Mouse (Mus musculus): Measurements from ENCODE around the gene Cdkl1.

Gene Cdkl1

GRCm38 (mm10) chr12:69783247-69784025, 7.6 kb downstream of the Cdkl1 start:
- in situ Hi-C loops (cut with MboI; ENCODE audit: low sequenced_read_pairs) = no loop called here

DNA sequence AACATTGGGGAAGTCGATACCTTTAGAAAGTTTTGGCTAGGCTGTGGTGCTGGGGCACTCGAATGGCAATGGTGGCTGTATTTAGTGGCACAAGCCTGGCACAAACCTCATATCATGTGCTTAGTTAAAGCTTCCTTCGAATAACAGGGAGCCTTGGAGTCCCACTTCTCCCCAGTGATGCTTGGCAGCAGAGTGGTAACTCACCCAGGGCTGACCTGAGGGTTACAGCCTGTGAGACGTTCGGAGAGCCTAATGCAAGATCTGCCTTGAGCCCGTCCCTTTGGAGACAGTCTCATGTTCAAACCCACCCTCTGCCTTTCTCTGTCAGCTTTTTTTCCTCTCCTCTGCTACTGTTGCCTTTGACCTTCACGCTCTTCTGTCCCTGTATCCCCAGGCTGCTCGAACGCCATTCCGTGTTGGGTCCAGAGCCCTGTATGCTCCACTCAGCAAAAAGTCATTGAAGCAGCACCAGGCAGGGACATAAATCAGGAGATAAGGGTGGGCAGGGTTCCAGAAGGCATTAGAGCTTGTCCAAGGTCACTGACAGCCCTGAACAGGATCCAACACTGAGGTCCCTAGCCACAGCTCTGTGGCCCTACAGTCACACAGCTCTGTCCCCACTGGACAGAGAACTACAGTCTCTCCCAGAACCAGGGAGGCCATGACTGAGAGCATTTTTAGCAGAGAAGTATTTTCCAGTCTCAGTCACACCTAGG, 9.0 kb downstream of the Cdkl1 start:
- in situ Hi-C loops (cut with MboI; ENCODE audit: low sequenced_read_pairs) = no loop called here

- in situ Hi-C loops (cut with MboI; ENCODE audit: low sequenced_read_pairs) = no loop called here
Observed at GRCm38 (mm10) chr12:69781480-69781879, 9.6 kb downstream of the Cdkl1 start.

GRCm38 (mm10) chr12:69777957-69778356, 13.1 kb downstream of the Cdkl1 start:
- in situ Hi-C loops (cut with MboI; ENCODE audit: low sequenced_read_pairs) = no loop called here

GRCm38 (mm10) chr12:69777341-69777730, 13.7 kb downstream of the Cdkl1 start:
- in situ Hi-C loops (cut with MboI; ENCODE audit: low sequenced_read_pairs) = no loop called here

- in situ Hi-C loops (cut with MboI; ENCODE audit: low sequenced_read_pairs) = no loop called here
Observed at GRCm38 (mm10) chr12:69776607-69777340, 14.3 kb downstream of the Cdkl1 start.

- in situ Hi-C loops (cut with MboI; ENCODE audit: low sequenced_read_pairs) = no loop called here
Observed at GRCm38 (mm10) chr12:69768841-69769240, 22.2 kb downstream of the Cdkl1 start.

DNA sequence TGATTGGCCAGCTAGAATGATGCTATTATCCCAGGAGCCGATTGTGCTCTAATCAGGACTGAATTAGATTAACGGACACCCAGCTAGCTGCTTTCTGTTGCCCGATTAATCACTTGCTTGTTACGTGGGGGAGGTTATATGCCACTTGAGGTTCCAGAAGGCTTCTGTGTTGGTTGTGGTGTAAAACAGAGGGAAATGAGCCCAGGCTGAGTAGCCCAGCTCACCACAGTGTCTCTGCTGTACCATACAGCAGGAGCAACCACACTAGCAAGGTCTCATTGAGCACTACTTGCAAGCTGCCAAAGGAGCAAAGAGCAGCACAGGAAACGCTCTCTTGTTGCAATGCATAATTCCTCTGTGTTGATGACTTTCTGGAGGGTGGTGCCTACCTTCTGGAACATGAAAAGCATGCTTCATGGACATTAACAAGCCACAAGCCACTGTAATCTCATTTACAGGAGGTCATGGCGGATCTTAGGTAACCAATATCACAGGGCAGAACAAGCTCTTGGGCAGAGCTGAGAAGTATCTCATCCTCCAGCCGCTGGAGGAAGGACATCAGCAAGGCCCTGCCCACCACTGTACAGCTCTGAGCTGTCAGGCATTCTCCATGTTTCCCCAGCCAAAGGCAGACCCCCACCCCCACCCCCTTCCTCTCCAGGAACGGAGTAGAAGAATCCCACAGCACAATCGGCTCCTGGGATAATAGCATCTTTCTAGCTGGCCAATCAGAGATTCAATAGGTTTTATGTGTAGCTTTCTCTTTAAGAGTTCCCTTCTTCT, 23.4 kb downstream of the Cdkl1 start:
- in situ Hi-C loops (cut with MboI; ENCODE audit: low sequenced_read_pairs) = no loop called here

DNA sequence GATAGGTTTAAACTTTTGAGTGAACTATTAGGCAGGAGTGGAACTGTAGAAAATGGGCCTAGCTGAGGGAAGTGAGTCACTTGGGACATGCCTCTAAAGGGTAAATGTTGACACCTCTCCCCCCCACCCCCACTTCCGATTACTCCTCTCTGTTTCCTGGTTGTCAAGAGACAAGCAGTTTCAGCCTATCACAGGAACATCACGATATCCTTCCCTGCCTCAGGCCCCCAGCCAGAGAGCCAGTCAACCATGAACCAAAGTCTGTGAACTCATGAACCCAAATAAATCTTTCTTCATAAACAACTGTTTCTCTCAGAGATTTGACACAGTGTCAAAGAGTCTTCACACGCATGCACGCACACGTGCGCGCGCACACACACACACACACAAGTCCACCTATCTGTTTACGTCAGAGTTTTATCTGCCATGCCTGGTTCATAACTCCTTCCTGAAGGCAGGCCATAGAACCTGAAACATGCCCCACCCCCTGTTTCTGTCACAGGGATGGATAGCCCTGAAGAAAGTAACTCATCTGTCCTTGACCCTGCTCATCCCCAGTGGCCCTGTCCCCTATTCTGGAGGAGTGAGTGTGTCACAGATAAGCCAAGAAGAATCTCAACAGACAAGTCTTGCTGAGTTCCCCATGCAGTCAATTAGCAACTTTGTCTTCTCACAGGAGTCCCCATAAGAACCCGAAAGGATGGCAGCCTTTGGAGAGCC, 24.7 kb downstream of the Cdkl1 start:
- in situ Hi-C loops (cut with MboI; ENCODE audit: low sequenced_read_pairs) = no loop called here

- in situ Hi-C loops (cut with MboI; ENCODE audit: low sequenced_read_pairs) = no loop called here
Observed at GRCm38 (mm10) chr12:69765543-69765942, 25.5 kb downstream of the Cdkl1 start.

GRCm38 (mm10) chr12:69761603-69762002, 29.5 kb downstream of the Cdkl1 start:
- in situ Hi-C loops (cut with MboI; ENCODE audit: low sequenced_read_pairs) = no loop called here

- in situ Hi-C loops (cut with MboI; ENCODE audit: low sequenced_read_pairs) = no loop called here
Observed at GRCm38 (mm10) chr12:69760743-69761406, 30.2 kb downstream of the Cdkl1 start.

GRCm38 (mm10) chr12:69760014-69760413, 31.1 kb downstream of the Cdkl1 start:
- in situ Hi-C loops (cut with MboI; ENCODE audit: low sequenced_read_pairs) = no loop called here

- in situ Hi-C loops (cut with MboI; ENCODE audit: low sequenced_read_pairs) = no loop called here
Observed at GRCm38 (mm10) chr12:69759267-69759885, 31.7 kb downstream of the Cdkl1 start.

DNA sequence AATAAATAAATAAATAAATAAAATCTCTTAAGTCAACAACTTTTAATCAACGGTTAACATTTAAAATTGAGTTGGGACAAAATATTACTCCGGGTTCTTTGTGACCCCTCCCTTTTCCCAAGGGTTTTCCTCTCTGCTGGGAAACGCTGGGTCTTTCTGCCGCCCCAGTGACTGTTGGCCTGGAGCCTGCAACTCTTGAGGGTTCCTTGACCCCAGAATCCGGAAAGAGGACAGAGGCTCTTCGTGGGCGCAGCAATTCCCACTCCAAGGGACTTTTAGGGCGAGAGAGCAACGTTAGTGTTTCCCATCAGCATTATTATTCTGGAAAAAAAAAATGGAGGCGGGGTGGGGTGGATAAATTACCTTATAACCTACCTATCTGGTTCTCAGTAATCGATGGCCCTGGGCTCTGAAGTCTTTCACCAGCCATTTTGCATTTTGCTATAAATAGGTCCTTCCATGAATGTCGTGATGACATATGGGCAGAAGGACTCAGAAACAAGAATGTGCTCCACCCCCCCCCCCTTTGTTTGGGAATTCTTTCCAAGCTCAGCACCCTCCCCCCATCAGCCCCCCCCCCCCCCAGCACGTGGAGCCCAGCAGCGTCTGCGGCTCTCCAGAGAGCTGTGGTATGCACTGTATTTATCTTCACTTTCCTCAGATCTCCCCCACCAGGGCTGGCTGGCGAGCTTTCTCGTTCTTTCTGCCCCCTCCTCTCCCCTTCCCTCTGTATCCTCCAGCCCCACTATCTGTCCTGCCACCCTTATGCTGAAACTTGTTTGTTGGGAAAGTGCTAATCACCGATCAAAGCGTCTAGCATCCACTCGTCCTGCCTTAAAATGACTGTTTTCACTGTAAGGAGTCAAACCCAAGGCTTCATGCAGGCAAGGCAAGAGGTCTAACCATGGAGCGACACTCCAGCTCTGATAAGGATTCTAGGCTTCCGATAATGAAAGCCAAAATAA, 32.6 kb downstream of the Cdkl1 start:
- in situ Hi-C loops (cut with MboI; ENCODE audit: low sequenced_read_pairs) = no loop called here

DNA sequence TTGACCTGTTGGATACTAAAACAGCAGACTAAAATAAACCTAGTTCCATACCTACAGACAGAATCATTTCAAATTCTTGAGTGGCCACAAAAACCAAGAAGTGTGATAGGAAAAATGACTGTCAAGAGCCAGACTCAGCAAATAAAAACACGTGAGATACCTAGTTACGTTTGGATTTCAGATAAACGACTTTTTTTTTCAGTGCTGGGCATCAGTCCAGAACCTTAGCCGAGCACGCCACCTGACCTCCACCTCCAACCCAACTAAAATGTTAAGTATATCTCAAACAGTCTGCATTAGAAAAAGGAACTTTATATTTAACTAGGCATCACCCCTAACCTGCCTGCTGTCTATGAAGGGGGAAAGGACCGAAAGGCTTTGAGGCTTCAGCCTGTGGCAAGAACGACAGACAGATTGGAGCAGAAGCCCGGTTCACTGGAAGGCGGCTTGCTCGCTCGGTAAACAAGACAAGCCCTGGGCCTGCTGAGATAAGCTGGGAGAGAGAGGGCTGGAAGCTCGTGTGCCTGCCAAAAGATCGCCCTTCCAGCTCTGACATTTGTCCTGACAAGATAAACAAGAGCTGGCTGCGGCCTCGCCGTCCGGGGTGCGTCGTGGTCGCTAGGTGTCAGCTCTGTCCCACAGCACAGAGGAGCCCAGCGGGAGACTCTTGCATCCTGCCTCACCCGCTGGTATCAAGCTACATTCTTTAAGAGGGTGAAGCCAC, 33.5 kb downstream of the Cdkl1 start:
- in situ Hi-C loops (cut with MboI; ENCODE audit: low sequenced_read_pairs) = no loop called here

- in situ Hi-C loops (cut with MboI; ENCODE audit: low sequenced_read_pairs) = no loop called here
Observed at GRCm38 (mm10) chr12:69756015-69756414, 35.1 kb downstream of the Cdkl1 start.
